Mouse (Mus musculus): ENCODE results near the gene Gramd1b.

Gene Gramd1b

GRCm38 (mm10) chr9:40397036-40397435, 134.1 kb downstream of the Gramd1b start:
- peak; percentile 59 to 68 for DNase-seq

GRCm38 (mm10) chr9:40396171-40396570, 135.0 kb downstream of the Gramd1b start:
- DNase-seq: no peak

GRCm38 (mm10) chr9:40391852-40392695, 139.1 kb downstream of the Gramd1b start:
- DNase-seq: no peak

- no peak for DNase-seq
Measured at GRCm38 (mm10) chr9:40391359-40391758, 139.8 kb downstream of the Gramd1b start.

GRCm38 (mm10) chr9:40390904-40391303, 140.3 kb downstream of the Gramd1b start:
- no peak for DNase-seq

GRCm38 (mm10) chr9:40390396-40390760, 140.8 kb downstream of the Gramd1b start:
- DNase-seq: no peak

- DNase-seq: no peak
Measured at GRCm38 (mm10) chr9:40389669-40390395, 141.4 kb downstream of the Gramd1b start.

- DNase-seq: no peak
Measured at GRCm38 (mm10) chr9:40389175-40389574, 142.0 kb downstream of the Gramd1b start.

- DNase-seq: no peak
Measured at GRCm38 (mm10) chr9:40384781-40385180, 146.4 kb downstream of the Gramd1b start.

GRCm38 (mm10) chr9:40382508-40382907, 148.7 kb downstream of the Gramd1b start:
- DNase-seq: no peak

- DNase-seq: peak; percentile 43 to 52
Measured at GRCm38 (mm10) chr9:40381416-40382411, 149.5 kb downstream of the Gramd1b start.

- DNase-seq: no peak
Measured at GRCm38 (mm10) chr9:40376711-40377410, 154.3 kb downstream of the Gramd1b start.

- peak; percentile 24 to 42 for DNase-seq
Measured at GRCm38 (mm10) chr9:40376139-40376541, 155.0 kb downstream of the Gramd1b start.

- no peak for DNase-seq
Measured at GRCm38 (mm10) chr9:40375518-40375917, 155.7 kb downstream of the Gramd1b start.

- no peak for DNase-seq
Measured at GRCm38 (mm10) chr9:40374992-40375391, 156.2 kb downstream of the Gramd1b start.

GRCm38 (mm10) chr9:40374533-40374971, 156.6 kb downstream of the Gramd1b start:
- DNase-seq: no peak

GRCm38 (mm10) chr9:40374052-40374451, 157.1 kb downstream of the Gramd1b start:
- DNase-seq: no peak

- no peak for DNase-seq
Measured at GRCm38 (mm10) chr9:40370151-40370550, 161.0 kb downstream of the Gramd1b start.

GRCm38 (mm10) chr9:40366795-40367194, 164.4 kb downstream of the Gramd1b start:
- no peak for DNase-seq

GRCm38 (mm10) chr9:40364312-40364711, 166.9 kb downstream of the Gramd1b start:
- no peak for DNase-seq

- DNase-seq: no peak
Measured at GRCm38 (mm10) chr9:40361970-40362369, 169.2 kb downstream of the Gramd1b start.

GRCm38 (mm10) chr9:40358408-40358896, 172.7 kb downstream of the Gramd1b start:
- DNase-seq: peak; percentile 47 to 64

Measured in lung, adult 18-20 months (tissue).